Mouse (Mus musculus) adrenal gland, adult 8-10 months (tissue): ENCODE results near the gene Rab5if. TPM values are rescaled to one million over a fixed set of nuclear protein-coding genes. Genes with fewer than 3 reads are reported as not detected.
"Not testable (repeated sequence)": the region's sequence is repeated elsewhere in the genome, so short reads cannot be mapped to it uniquely, and the experiment has no call there.

Experiments used
- DNase-seq: peaks from one replicate; pipeline ENCODE4 v3.0.0; 2022
- total RNA-seq, 4 experiments: library from RNA; stranded (reverse); gene quantifications; 2 replicates each; pipeline ENCODE4 v1.2.4; 2022

Rab5if gene
- 100 to 1,000 TPM; 134 to 305 (median 233) TPM for total RNA-seq

GRCm38 (mm10) chr2:156862772-156863486, at the start of gene Rab5if:
TSS of gene Rab5if (plus strand) at chr2:156863128.
- peak; percentile 97 for DNase-seq

- DNase-seq = no peak
Observed at GRCm38 (mm10) chr2:156814344-156814801, 48.6 kb upstream of the Rab5if start.

- DNase-seq = no peak
Observed at GRCm38 (mm10) chr2:156814893-156815292, 48.0 kb upstream of the Rab5if start.

- DNase-seq = no peak
Observed at GRCm38 (mm10) chr2:156815412-156815811, 47.5 kb upstream of the Rab5if start.

- DNase-seq = no peak
Observed at GRCm38 (mm10) chr2:156816116-156816515, 46.8 kb upstream of the Rab5if start.

- DNase-seq = not testable (repeated sequence)
Observed at GRCm38 (mm10) chr2:156825128-156825527, 37.8 kb upstream of the Rab5if start.

- no peak for DNase-seq
Observed at GRCm38 (mm10) chr2:156834336-156834735, 28.6 kb upstream of the Rab5if start.

- DNase-seq = no peak
Observed at GRCm38 (mm10) chr2:156838839-156839238, 24.1 kb upstream of the Rab5if start.

- DNase-seq = peak; percentile 18
Observed at GRCm38 (mm10) chr2:156839319-156840191, 23.4 kb upstream of the Rab5if start, which contains the start of gene Tgif2. TSS of gene Tgif2 (plus strand) at chr2:156840007.

- DNase-seq = no peak
Observed at GRCm38 (mm10) chr2:156840301-156841027, 22.5 kb upstream of the Rab5if start.

GRCm38 (mm10) chr2:156841028-156841840, 21.7 kb upstream of the Rab5if start:
- DNase-seq = peak; percentile 31

GRCm38 (mm10) chr2:156841841-156842706, 20.9 kb upstream of the Rab5if start:
- peak; percentile 37 for DNase-seq

GRCm38 (mm10) chr2:156842711-156843110, 20.2 kb upstream of the Rab5if start:
- no peak for DNase-seq

GRCm38 (mm10) chr2:156843331-156843730, 19.6 kb upstream of the Rab5if start:
- no peak for DNase-seq

- DNase-seq = no peak
Observed at GRCm38 (mm10) chr2:156844715-156845114, 18.2 kb upstream of the Rab5if start.

- no peak for DNase-seq
Observed at GRCm38 (mm10) chr2:156847653-156848052, 15.3 kb upstream of the Rab5if start.

GRCm38 (mm10) chr2:156848526-156849182, 14.3 kb upstream of the Rab5if start:
- no peak for DNase-seq

GRCm38 (mm10) chr2:156850505-156850904, 12.4 kb upstream of the Rab5if start:
- DNase-seq = no peak

- not testable (repeated sequence) for DNase-seq
Observed at GRCm38 (mm10) chr2:156853584-156853983, 9.3 kb upstream of the Rab5if start.
